8 mouse cellular contexts compared by ENCODE assay signal in the genomic region with DNA sequence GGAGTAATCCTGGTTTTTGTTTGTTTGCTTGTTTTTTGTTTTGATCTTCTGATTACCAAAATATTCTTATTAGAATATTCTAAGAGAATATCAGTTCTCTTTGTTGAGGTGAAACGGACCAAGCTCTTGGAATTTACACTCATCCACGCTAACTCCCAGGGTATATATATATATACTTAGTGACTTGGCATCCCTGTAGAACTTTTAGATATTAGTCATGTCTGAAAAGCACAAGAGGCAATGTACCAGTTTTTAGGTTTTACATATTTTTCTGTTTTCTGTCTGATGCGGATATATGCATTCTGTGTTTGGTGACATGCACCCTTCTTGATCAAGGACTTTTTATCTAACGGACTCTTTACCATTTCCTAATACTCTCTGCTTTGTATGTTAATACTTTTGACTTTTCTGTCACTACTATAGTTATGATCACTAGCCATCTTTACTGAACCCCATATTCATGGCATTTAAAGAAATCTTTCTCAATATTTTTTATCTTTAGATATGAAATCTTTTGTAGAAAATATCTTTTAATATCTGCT. TPM values are rescaled to one million over a fixed set of nuclear protein-coding genes. Genes with fewer than 3 reads are reported as not detected.
DNase-seq lines count a peak whose midpoint lies in the region; ATAC-seq and TF ChIP-seq lines count a peak whose summit lies in the region.

No protein-coding gene starts in this region.

- TF ChIP-seq CTCF in liver, adult 2 months (IDR thresholded peaks at IDR 0.05; ENCODE audit: low read depth, low read length): no peak

- no peak for ATAC-seq in embryonic facial prominence, embryonic 14.5 days (ENCODE audit: low read depth)
- ATAC-seq in neural tube, embryonic 14.5 days (ENCODE audit: low read depth): 0 out of 2 replicates have a peak, but pooled peaks have one; percentile 8

- WGBS in liver, adult 2 months: 20% methylated on average over 4 of the region's 4 CpGs
- WGBS in embryonic facial prominence, embryonic 14.5 days: 34% methylated on average over 4 of the region's 4 CpGs
- WGBS in limb, embryonic 10.5 days: 49% methylated on average over 4 of the region's 4 CpGs
- 46% methylated on average over 4 of the region's 4 CpGs for WGBS in neural tube, embryonic 14.5 days

- H3K4me1 ChIP-seq in liver, adult 2 months (ENCODE audit: control insufficient read depth, insufficient read depth, low read length): peaks cover 6% of the 10 kb centered on the region; the same call in 1 of the 2 replicates
- no peaks in the 10 kb centered on the region for H3K4me1 ChIP-seq in embryonic facial prominence, embryonic 14.5 days (ENCODE audit: control insufficient read depth, insufficient read depth, low read length)
- peaks cover 3% of the 10 kb centered on the region; the same call in 1 of the 2 replicates for H3K4me1 ChIP-seq in limb, embryonic 10.5 days
- 0 out of 2 replicates have a peak, but pooled peaks cover 3% of the 10 kb centered on the region for H3K4me1 ChIP-seq in neural tube, embryonic 14.5 days (ENCODE audit: control insufficient read depth, insufficient read depth, low read length)

- H3K9ac ChIP-seq in liver, adult 2 months (ENCODE audit: low read depth, low read length): no peak overlapping the region
- peak overlapping the region; percentile 73 for H3K9ac ChIP-seq in embryonic facial prominence, embryonic 14.5 days (ENCODE audit: low read depth, low read length)
- H3K9ac ChIP-seq in neural tube, embryonic 14.5 days (replicated peaks; ENCODE audit: low read depth, low read length): peak overlapping the region; percentile 60

- no peak overlapping the region for H3K27ac ChIP-seq in liver, adult 2 months (replicated peaks; ENCODE audit: insufficient read depth, low read depth, low read length)
- peak overlapping the region; percentile 94 for H3K27ac ChIP-seq in embryonic facial prominence, embryonic 14.5 days (replicated peaks; ENCODE audit: low read depth, low read length)
- H3K27ac ChIP-seq in limb, embryonic 10.5 days: peak overlapping the region; percentile 91
- H3K27ac ChIP-seq in neural tube, embryonic 14.5 days (ENCODE audit: low read depth, low read length): peak overlapping the region; percentile 78; the same call in 1 of the 2 replicates

- no peak for DNase-seq in liver, adult 2 months (ENCODE audit: extremely low read depth, low read depth, low spot score)
- no peak for DNase-seq in liver
- no peak for DNase-seq in embryonic facial prominence, embryonic 14.5 days (ENCODE audit: low spot score)
- DNase-seq in limb, embryonic 10.5 days (ENCODE audit: low spot score): no peak
- DNase-seq in retina, postnatal 1 day: no peak
- no peak for DNase-seq in gastrocnemius, postnatal 10 days
- DNase-seq in layer of hippocampus, adult 8-10 months (ENCODE audit: low spot score in 2 of 2): no peak

- TF ChIP-seq POLR2A in liver, adult 2 months (IDR thresholded peaks at IDR 0.05; ENCODE audit: extremely low read depth, insufficient read depth, low read length): no peak

- no peaks in the 10 kb centered on the region for H3K79me2 ChIP-seq in liver, adult 2 months (ENCODE audit: control insufficient read depth, insufficient read depth, low read length)

- peak overlapping the region; percentile 95; the same call in 1 of the 2 replicates for H3K4me3 ChIP-seq in liver, adult 2 months (ENCODE audit: insufficient read depth, low read depth, low read length)
- peak overlapping the region; percentile 57 for H3K4me3 ChIP-seq in embryonic facial prominence, embryonic 14.5 days (ENCODE audit: low read depth, low read length)
- peak overlapping the region; percentile 62 for H3K4me3 ChIP-seq in limb, embryonic 10.5 days
- peak overlapping the region; percentile 49 for H3K4me3 ChIP-seq in neural tube, embryonic 14.5 days (ENCODE audit: low read depth, low read length)

- H3K4me2 ChIP-seq in embryonic facial prominence, embryonic 14.5 days (ENCODE audit: low read depth, low read length): peak overlapping the region; percentile 79
- peak overlapping the region; percentile 89 for H3K4me2 ChIP-seq in neural tube, embryonic 14.5 days (ENCODE audit: low read depth, low read length)

- H3K36me3 ChIP-seq in liver, adult 2 months (ENCODE audit: control insufficient read depth, insufficient read depth, low read length): no peaks in the 10 kb centered on the region
- H3K36me3 ChIP-seq in embryonic facial prominence, embryonic 14.5 days (ENCODE audit: control insufficient read depth, insufficient read depth, low read length): no peaks in the 10 kb centered on the region
- H3K36me3 ChIP-seq in limb, embryonic 10.5 days: 0 out of 2 replicates have a peak, but pooled peaks cover under 1% of the 10 kb centered on the region
- H3K36me3 ChIP-seq in neural tube, embryonic 14.5 days (ENCODE audit: control insufficient read depth, insufficient read depth, low read length): no peaks in the 10 kb centered on the region

- no peaks in the 10 kb centered on the region for H3K27me3 ChIP-seq in liver, adult 2 months (ENCODE audit: control insufficient read depth, insufficient read depth, low read length)
- H3K27me3 ChIP-seq in embryonic facial prominence, embryonic 14.5 days (replicated peaks; ENCODE audit: control insufficient read depth, insufficient read depth, low read length): no peaks in the 10 kb centered on the region
- H3K27me3 ChIP-seq in limb, embryonic 10.5 days (ENCODE audit: low read depth, poor library complexity, severe bottlenecking): no peaks in the 10 kb centered on the region
- no peaks in the 10 kb centered on the region for H3K27me3 ChIP-seq in neural tube, embryonic 14.5 days (ENCODE audit: control insufficient read depth, insufficient read depth, low read length)

- H3K9me3 ChIP-seq in embryonic facial prominence, embryonic 14.5 days (ENCODE audit: control insufficient read depth, low read length): no peaks in the 10 kb centered on the region
- no peaks in the 10 kb centered on the region for H3K9me3 ChIP-seq in limb, embryonic 10.5 days (replicated peaks)
- no peaks in the 10 kb centered on the region for H3K9me3 ChIP-seq in neural tube, embryonic 14.5 days (ENCODE audit: control insufficient read depth, low read length)

RNA-seq across cellular contexts. Expression of a gene that starts 18.1 kb away (rescaled TPM):
- 0.94 and 1.3 TPM in 2 replicates for total RNA-seq in liver, adult 2 months (2014; rRNA removed)
- polyA plus RNA-seq in liver, adult 2 months (2012; rRNA removed): not detected in 2 replicates
- polyA plus RNA-seq in embryonic facial prominence, embryonic 14.5 days (2014; fragmentation: Nextera tagmentation; extraction: Ambion mirVana): 3.1 and 4.0 TPM in 2 replicates
- 2.0 and 2.6 TPM in 2 replicates for polyA plus RNA-seq in limb, embryonic 10.5 days (2016; fragmentation: Nextera tagmentation; extraction: Ambion mirVana)
- polyA plus RNA-seq in neural tube, embryonic 14.5 days (2014; fragmentation: Nextera tagmentation; extraction: Ambion mirVana): 1.5 and 2.3 TPM in 2 replicates
- total RNA-seq in gastrocnemius, postnatal 10 days (2021): 1 to 10 TPM; 3.3 to 4.5 TPM
- 10 to 100 TPM in 1 of 4 experiments, 1 to 10 TPM in 3; 7.4 to 11.9 (median 8.2) TPM for total RNA-seq in layer of hippocampus, adult 8-10 months (2022)

RNA-seq across cellular contexts. Expression of a gene that starts 28.4 kb away (rescaled TPM):
- total RNA-seq in liver, adult 2 months (2014; rRNA removed): 3.8 and 4.3 TPM in 2 replicates
- 0.95 and 1.2 TPM in 2 replicates for polyA plus RNA-seq in liver, adult 2 months (2012; rRNA removed)
- 7.3 and 10.4 TPM in 2 replicates for polyA plus RNA-seq in embryonic facial prominence, embryonic 14.5 days (2014; fragmentation: Nextera tagmentation; extraction: Ambion mirVana)
- polyA plus RNA-seq in limb, embryonic 10.5 days (2016; fragmentation: Nextera tagmentation; extraction: Ambion mirVana): 7.2 and 9.2 TPM in 2 replicates
- polyA plus RNA-seq in neural tube, embryonic 14.5 days (2014; fragmentation: Nextera tagmentation; extraction: Ambion mirVana): 9.6 and 10.4 TPM in 2 replicates
- total RNA-seq in gastrocnemius, postnatal 10 days (2021): 1 to 10 TPM; 2.1 to 2.6 TPM
- total RNA-seq in layer of hippocampus, adult 8-10 months (2022): 1 to 10 TPM; 4.3 to 6.4 (median 5.3) TPM

RNA-seq across cellular contexts. Expression of a gene that starts 49.6 kb away (rescaled TPM):
- total RNA-seq in liver, adult 2 months (2014; rRNA removed): 3.0 and 3.4 TPM in 2 replicates
- polyA plus RNA-seq in liver, adult 2 months (2012; rRNA removed): 0.37 and 0.51 TPM in 2 replicates
- 23.1 and 24.6 TPM in 2 replicates for polyA plus RNA-seq in embryonic facial prominence, embryonic 14.5 days (2014; fragmentation: Nextera tagmentation; extraction: Ambion mirVana)
- 13.0 and 13.5 TPM in 2 replicates for polyA plus RNA-seq in limb, embryonic 10.5 days (2016; fragmentation: Nextera tagmentation; extraction: Ambion mirVana)
- 23.7 and 27.1 TPM in 2 replicates for polyA plus RNA-seq in neural tube, embryonic 14.5 days (2014; fragmentation: Nextera tagmentation; extraction: Ambion mirVana)
- total RNA-seq in gastrocnemius, postnatal 10 days (2021): 1 to 10 TPM; 4.6 to 6.2 TPM
- 10 to 100 TPM; 10.9 to 15.0 (median 11.3) TPM for total RNA-seq in layer of hippocampus, adult 8-10 months (2022)
